Mouse (Mus musculus) forebrain, embryonic 10.5 days (tissue): ENCODE measurements at regions not wholly inside any gene's neighbourhood (a gene's known extent, or its start where the extent isn't known, plus 50 kb on each side); places are given as distances from the start of the nearest gene placed in this dataset.

Experiments
- DNase-seq: peaks from one replicate; pipeline ENCODE4 v3.0.0-alpha.2; 2017; ENCODE audit warnings: low spot score; ENCODE audit errors: extremely low spot score
- H3K27ac ChIP-seq: fragments of 300-500 bp; sonication (generic); 2 replicates; pipeline ENCODE4 v1.5.1; 2016; ENCODE audit warnings: mild to moderate bottlenecking
- H3K27me3 ChIP-seq: fragments of 300-500 bp; sonication (generic); 2 replicates; pipeline ENCODE4 v1.6.1; 2016; ENCODE audit warnings: mild to moderate bottlenecking; ENCODE audit not compliant: poor library complexity, severe bottlenecking
- H3K36me3 ChIP-seq: fragments of 300-500 bp; sonication (generic); replicated peaks from 2 replicates; pipeline ENCODE4 v1.6.1; 2016; ENCODE audit warnings: mild to moderate bottlenecking, moderate library complexity
- H3K4me1 ChIP-seq: fragments of 300-500 bp; sonication (generic); 2 replicates; pipeline ENCODE4 v1.6.1; 2016
- H3K4me3 ChIP-seq: fragments of 300-500 bp; sonication (generic); 2 replicates; pipeline ENCODE4 v1.5.1; 2016; ENCODE audit warnings: mild to moderate bottlenecking, moderate library complexity
- H3K9me3 ChIP-seq: fragments of 300-500 bp; sonication (generic); 2 replicates; pipeline ENCODE4 v1.6.1; 2016; ENCODE audit warnings: mild to moderate bottlenecking, moderate library complexity
- WGBS: fragments of 180-500 bp; shearing (Covaris S2); methylation state at CpG from one replicate; pipeline ENCODE4 v1.1.7; 2016; 5-methylcytosine and 5-hydroxymethylcytosine counted together

GRCm38 (mm10) chr11:63532752-63533151 lies 389.3 kb downstream of the Hs3st3b1 start:
- Histone ChIP-seq H3K9me3 (no peaks in the 10 kb centered on the region), H3K4me3 (no peak overlapping the region), H3K27ac (0 out of 2 replicates have a peak overlapping the region, but pooled peaks have one; percentile 37), H3K27me3 (peaks cover 8% of the 10 kb centered on the region; the same call in 1 of the 2 replicates), H3K36me3 (no peaks in the 10 kb centered on the region), H3K4me1 (peaks cover 26% of the 10 kb centered on the region)
- no peak for DNase-seq
- 87% methylated on average over 5 of the region's 5 CpGs for WGBS

GRCm38 (mm10) chr11:63533555-63534200 lies 388.4 kb downstream of the Hs3st3b1 start:
- Histone ChIP-seq H3K4me3 (no peak overlapping the region), H3K9me3 (no peaks in the 10 kb centered on the region), H3K27me3 (no peaks in the 10 kb centered on the region), H3K27ac (peak overlapping the region; percentile 65; the same call in 1 of the 2 replicates), H3K4me1 (peaks cover 26% of the 10 kb centered on the region), H3K36me3 (no peaks in the 10 kb centered on the region)
- DNase-seq = no peak
- WGBS = 23% methylated on average over 4 of the region's 4 CpGs

- Histone ChIP-seq H3K4me3 (no peak overlapping the region), H3K4me1 (peaks cover 26% of the 10 kb centered on the region), H3K36me3 (no peaks in the 10 kb centered on the region), H3K27ac (no peak overlapping the region), H3K27me3 (no peaks in the 10 kb centered on the region), H3K9me3 (no peaks in the 10 kb centered on the region)
- DNase-seq = no peak
- WGBS = 84% methylated on average over 3 of the region's 3 CpGs
Measured at GRCm38 (mm10) chr11:63537693-63538092, 384.4 kb downstream of the Hs3st3b1 start.

- Histone ChIP-seq H3K27ac (no peak overlapping the region), H3K36me3 (no peaks in the 10 kb centered on the region), H3K27me3 (no peaks in the 10 kb centered on the region), H3K4me1 (peaks cover 11% of the 10 kb centered on the region), H3K9me3 (no peaks in the 10 kb centered on the region), H3K4me3 (no peak overlapping the region)
- no peak for DNase-seq
- WGBS = 75% methylated on average over 7 of the region's 7 CpGs
Measured at GRCm38 (mm10) chr11:63543971-63544696, 378.0 kb downstream of the Hs3st3b1 start.

DNA sequence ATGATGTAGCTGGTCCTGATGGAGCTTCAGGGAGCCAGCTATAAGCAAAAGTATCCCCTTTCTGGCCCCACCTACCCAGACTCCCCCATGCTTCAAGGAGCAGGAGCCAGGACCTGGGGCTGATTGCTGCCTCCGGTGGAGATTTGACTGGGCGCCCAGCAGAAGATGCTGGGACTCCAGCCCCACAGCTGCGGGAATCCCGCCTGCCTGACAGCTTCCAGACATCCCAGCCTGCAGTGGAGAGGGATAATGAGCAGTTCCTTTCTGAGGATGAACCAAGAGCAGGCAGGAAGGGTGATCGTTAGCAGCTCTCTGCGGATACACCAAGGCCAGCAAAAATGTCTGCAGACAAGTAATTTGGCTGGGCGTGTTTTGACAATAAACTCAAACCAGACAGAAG lies 376.6 kb downstream of the Hs3st3b1 start:
- Histone ChIP-seq H3K4me1 (peaks cover 11% of the 10 kb centered on the region), H3K36me3 (no peaks in the 10 kb centered on the region), H3K4me3 (no peak overlapping the region), H3K9me3 (no peaks in the 10 kb centered on the region), H3K27me3 (no peaks in the 10 kb centered on the region), H3K27ac (peak overlapping the region; percentile 56)
- no peak for DNase-seq
- 20% methylated on average over 7 of the region's 7 CpGs for whole genome bisulfite sequencing

GRCm38 (mm10) chr11:63560466-63560865 lies 361.6 kb downstream of the Hs3st3b1 start:
- H3K36me3 ChIP-seq = no peaks in the 10 kb centered on the region
- DNase-seq = no peak
- no peak overlapping the region for H3K4me3 ChIP-seq
- 68% methylated on average over 6 of the region's 6 CpGs for WGBS
- H3K9me3 ChIP-seq = peaks cover 6% of the 10 kb centered on the region; the same call in 1 of the 2 replicates
- peaks cover 7% of the 10 kb centered on the region; the same call in 1 of the 2 replicates for H3K4me1 ChIP-seq
- H3K27me3 ChIP-seq = peaks cover 22% of the 10 kb centered on the region; the same call in 1 of the 2 replicates
- no peak overlapping the region for H3K27ac ChIP-seq

DNA sequence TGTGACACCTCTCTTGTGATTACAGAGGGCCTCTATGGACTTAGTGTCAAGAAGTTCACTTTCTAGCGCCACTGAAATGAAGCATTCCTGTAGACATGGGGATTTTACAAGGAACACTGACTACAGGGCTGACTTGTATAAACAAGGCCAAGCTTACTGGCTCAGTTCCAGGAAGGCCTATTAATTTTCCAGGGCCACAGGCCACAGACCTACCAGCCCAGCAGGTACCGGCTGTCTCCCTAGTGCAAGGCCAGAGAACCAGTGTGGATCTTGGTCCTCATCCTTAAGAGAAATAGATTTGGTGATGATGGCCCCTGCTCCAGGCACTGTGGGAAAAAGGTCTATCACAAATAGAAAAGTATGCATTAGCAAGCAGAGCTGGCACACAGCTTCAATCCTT lies 359.4 kb downstream of the Hs3st3b1 start:
- Histone ChIP-seq H3K36me3 (no peaks in the 10 kb centered on the region), H3K27ac (no peak overlapping the region), H3K9me3 (peaks cover 6% of the 10 kb centered on the region; the same call in 1 of the 2 replicates), H3K27me3 (peaks cover 34% of the 10 kb centered on the region; the same call in 1 of the 2 replicates), H3K4me1 (peaks cover 7% of the 10 kb centered on the region; the same call in 1 of the 2 replicates), H3K4me3 (no peak overlapping the region)
- 83% methylated on average over 2 of the region's 2 CpGs for WGBS
- DNase-seq = no peak

- H3K36me3 ChIP-seq = no peaks in the 10 kb centered on the region
- 81% methylated on average over 8 of the region's 8 CpGs for WGBS
- DNase-seq = no peak
Measured at GRCm38 (mm10) chr11:63565471-63566232, 356.4 kb downstream of the Hs3st3b1 start.

DNA sequence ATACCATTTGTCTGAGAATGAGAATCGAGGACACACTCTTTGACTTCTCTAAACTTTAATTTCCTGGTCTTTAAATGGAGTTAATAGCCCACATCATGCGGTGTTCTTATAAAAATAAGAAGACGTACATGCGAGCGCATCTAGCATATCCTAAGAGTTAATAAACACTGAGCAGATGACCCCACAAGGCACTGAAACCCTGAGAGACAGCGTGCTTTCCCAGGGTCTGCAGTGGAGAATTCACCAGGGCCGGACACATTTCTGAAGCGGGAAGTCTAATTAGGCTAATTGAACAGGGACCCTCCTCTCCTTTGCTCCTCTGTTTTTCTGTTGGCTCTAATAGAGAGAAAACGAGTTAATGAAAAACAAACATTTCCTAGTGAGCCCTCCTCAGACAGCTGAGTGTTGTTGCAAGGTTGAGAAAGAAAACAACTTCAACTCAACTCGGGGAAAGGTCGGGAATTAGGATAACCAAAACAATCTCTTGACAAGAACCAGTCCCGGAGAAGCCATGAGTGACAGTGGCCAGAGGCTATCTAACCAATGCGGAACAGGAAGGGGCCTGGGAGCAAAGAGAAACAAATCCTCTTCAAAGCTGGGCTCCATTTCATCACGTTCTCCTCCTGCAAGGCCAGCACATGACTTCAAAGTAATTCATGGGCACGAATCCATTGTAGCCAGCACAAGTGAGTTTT lies 352.2 kb downstream of the Hs3st3b1 start:
- DNase-seq = no peak
- WGBS = 55% methylated on average over 15 of the region's 15 CpGs
- H3K27ac ChIP-seq = no peak overlapping the region

More at GRCm38 (mm10) chr11:63565471-63566232, 356.4 kb downstream of the Hs3st3b1 start:
- Histone ChIP-seq H3K4me3 (no peak overlapping the region), H3K27me3 (peaks cover 38% of the 10 kb centered on the region; the same call in 1 of the 2 replicates), H3K9me3 (no peaks in the 10 kb centered on the region), H3K4me1 (peaks cover 19% of the 10 kb centered on the region), H3K27ac (no peak overlapping the region)

DNA sequence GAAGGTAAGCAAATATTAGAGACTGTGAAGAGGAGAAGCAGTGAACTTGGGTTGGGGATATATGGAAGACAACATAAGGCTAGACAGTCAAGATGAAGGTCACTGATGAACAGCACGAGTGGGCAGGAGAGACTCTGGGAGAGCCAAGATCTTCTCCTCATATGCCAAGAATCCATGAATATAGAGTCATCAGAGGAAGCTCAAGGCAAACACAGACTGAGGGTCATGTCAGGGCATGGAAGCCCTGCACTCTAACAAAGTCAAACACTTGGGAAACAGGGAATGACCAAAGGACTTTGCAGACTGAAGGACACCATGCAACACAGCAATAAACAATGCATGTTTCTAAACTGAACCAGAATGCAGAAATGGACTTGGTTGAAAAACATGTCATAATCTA lies 351.4 kb downstream of the Hs3st3b1 start:
- 81% methylated on average over 1 of the region's 1 CpGs for WGBS
- no peak for DNase-seq

More for the DNA sequence above, 352.2 kb downstream of the Hs3st3b1 start:
- Histone ChIP-seq H3K4me1 (peaks cover 17% of the 10 kb centered on the region), H3K9me3 (no peaks in the 10 kb centered on the region), H3K4me3 (no peak overlapping the region), H3K36me3 (no peaks in the 10 kb centered on the region), H3K27me3 (0 out of 2 replicates have a peak, but pooled peaks cover 19% of the 10 kb centered on the region)

GRCm38 (mm10) chr11:63573271-63573670 lies 348.8 kb downstream of the Hs3st3b1 start:
- no peak overlapping the region for H3K4me3 ChIP-seq
- 0 out of 2 replicates have a peak, but pooled peaks cover 7% of the 10 kb centered on the region for H3K27me3 ChIP-seq
- H3K9me3 ChIP-seq = no peaks in the 10 kb centered on the region
- no peak for DNase-seq
- no peak overlapping the region for H3K27ac ChIP-seq
- peaks cover 17% of the 10 kb centered on the region for H3K4me1 ChIP-seq
- WGBS = 92% methylated on average over 2 of the region's 2 CpGs
- no peaks in the 10 kb centered on the region for H3K36me3 ChIP-seq

More for the DNA sequence above, 351.4 kb downstream of the Hs3st3b1 start:
- H3K4me1 ChIP-seq = peaks cover 17% of the 10 kb centered on the region
- H3K9me3 ChIP-seq = no peaks in the 10 kb centered on the region
- 0 out of 2 replicates have a peak, but pooled peaks cover 19% of the 10 kb centered on the region for H3K27me3 ChIP-seq
- H3K4me3 ChIP-seq = no peak overlapping the region
- H3K27ac ChIP-seq = no peak overlapping the region
- no peaks in the 10 kb centered on the region for H3K36me3 ChIP-seq

DNA sequence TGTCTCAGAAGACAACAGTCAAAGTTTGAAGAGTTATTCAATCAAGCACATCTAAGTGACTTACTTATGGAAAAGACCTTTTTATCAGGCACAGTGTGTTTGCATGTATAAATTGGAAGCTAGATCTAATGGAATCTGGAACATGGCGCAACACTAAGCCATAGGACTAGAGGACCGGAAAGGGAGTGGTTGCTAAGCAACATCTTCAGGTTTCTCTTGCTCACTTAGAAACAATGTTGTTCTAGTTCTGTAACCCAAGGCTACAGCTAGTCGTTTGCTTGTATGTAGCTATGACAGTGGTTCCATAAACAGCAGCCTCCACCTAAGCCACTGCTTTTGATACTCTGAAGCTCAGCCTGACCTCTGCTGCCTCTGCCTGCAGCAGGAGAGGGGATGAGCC lies 338.8 kb downstream of the Hs3st3b1 start:
- H3K4me1 ChIP-seq = no peaks in the 10 kb centered on the region

More for the DNA sequence above, 338.8 kb downstream of the Hs3st3b1 start:
- Histone ChIP-seq H3K9me3 (no peaks in the 10 kb centered on the region), H3K27me3 (no peaks in the 10 kb centered on the region), H3K36me3 (no peaks in the 10 kb centered on the region), H3K4me3 (no peak overlapping the region), H3K27ac (no peak overlapping the region)
- 93% methylated on average over 3 of the region's 3 CpGs for WGBS
- DNase-seq = no peak
